Mouse (Mus musculus): Measurements from ENCODE around the gene Emc6. TPM values are rescaled to one million over a fixed set of nuclear protein-coding genes. Genes with fewer than 3 reads are reported as not detected.
A peak's percentile ranks its signal among the peaks of the same experiment; 100 is the strongest.

Gene Emc6
- polyA plus RNA-seq, 1 experiment from 2014 or later = 118 TPM

DNA sequence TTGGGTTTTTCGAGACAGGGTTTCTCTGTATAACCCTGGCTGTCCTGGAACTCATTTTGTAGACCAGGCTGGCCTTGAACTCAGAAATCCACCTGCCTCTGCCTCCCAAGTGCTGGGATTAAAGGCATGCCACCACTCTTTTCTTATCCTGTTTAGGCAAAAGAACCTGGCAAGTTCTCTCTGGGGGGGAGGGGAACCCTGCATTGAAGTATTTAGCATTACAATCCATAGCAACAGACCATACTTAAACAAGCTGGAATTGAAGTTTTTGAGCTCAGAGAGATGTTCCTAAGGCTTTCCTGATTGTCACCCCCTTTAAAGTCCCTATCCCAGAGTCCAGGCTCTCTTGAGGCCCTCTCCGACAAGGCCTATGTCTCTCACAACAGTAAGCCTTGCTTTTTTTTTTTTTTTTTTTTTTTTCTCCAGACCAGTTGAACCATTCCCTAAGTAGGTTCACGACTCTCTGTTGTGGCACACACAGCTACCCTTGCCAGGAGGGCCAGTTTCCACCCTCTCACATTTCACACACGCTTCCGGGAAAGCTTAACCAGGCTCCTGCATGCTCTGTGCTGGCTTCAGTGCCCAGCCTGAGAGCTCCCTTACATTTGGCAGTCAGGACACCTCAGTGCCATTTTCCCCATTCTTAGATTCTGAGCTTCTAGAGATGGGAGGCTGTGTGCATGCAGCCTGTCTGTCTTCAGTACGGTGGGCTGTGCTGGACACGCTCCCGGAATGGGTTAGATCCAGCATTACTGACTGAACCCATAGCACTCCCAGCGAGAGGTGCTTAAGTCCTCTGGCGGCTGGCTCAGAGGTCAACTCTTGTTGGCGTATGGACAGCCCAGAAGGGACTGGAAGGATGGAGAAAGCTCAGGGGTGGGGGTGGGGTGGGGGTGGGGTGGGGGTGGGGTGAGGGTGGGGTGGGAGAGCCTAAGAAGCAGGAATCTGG is 30.5 kb downstream of the Emc6 start:
- H3K4me1 ChIP-seq (ENCODE audit: insufficient read depth) = no peaks in the 10 kb centered on the region
- H3K4me3 ChIP-seq (ENCODE audit: low read depth, low read length) = no peak overlapping the region
- no peak overlapping the region for H3K4me2 ChIP-seq
- no peak overlapping the region for H3K9ac ChIP-seq
- DNase-seq (no peak), ATAC-seq (ENCODE audit: insufficient read depth) (no peak)
- H3K36me3 ChIP-seq (ENCODE audit: insufficient read depth) = no peaks in the 10 kb centered on the region
- WGBS = 50% methylated on average over 11 of the region's 11 CpGs
- no peaks in the 10 kb centered on the region for H3K27me3 ChIP-seq (ENCODE audit: insufficient read depth, low read length)
- TF ChIP-seq CTCF (IDR thresholded peaks at IDR 0.05; ENCODE audit: low read depth) = no peak
- H3K27ac ChIP-seq (ENCODE audit: low read depth) = no peak overlapping the region
- H3K9me3 ChIP-seq (ENCODE audit: low read depth, low read length) = no peaks in the 10 kb centered on the region

DNA sequence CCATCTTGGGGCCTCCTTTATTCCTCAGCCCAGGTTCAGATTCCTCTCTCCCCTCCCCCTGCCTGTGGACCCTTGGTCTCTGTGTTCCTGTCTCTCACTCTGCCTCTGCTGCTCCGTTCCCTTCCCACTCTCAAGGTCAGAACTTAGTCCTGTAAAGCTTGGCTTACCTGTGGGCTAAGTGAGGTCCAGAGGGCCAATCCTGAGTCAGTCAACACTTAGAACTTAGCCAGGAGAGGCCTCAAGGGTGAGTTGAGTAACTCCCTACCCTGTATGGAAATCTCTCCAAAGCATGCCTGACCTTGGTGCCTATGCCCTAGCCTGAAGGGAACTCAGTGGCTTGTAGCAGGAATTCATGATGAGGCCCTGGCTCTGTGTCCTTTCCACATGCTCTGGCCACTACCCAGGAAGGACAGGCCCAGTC is 32.6 kb downstream of the Emc6 start:
- TF ChIP-seq CTCF (IDR thresholded peaks at IDR 0.05; ENCODE audit: low read depth) = no peak
- Histone ChIP-seq H3K36me3 (ENCODE audit: insufficient read depth) (no peaks in the 10 kb centered on the region), H3K9ac (no peak overlapping the region), H3K27ac (ENCODE audit: low read depth) (no peak overlapping the region), H3K9me3 (ENCODE audit: low read depth, low read length) (no peaks in the 10 kb centered on the region), H3K4me2 (no peak overlapping the region), H3K4me1 (ENCODE audit: insufficient read depth) (no peaks in the 10 kb centered on the region), H3K4me3 (ENCODE audit: low read depth, low read length) (no peak overlapping the region), H3K27me3 (ENCODE audit: insufficient read depth, low read length) (no peaks in the 10 kb centered on the region)
- no peak for ATAC-seq (ENCODE audit: insufficient read depth)
- WGBS = 37% methylated on average over 1 of the region's 1 CpGs
- DNase-seq = no peak

DNA sequence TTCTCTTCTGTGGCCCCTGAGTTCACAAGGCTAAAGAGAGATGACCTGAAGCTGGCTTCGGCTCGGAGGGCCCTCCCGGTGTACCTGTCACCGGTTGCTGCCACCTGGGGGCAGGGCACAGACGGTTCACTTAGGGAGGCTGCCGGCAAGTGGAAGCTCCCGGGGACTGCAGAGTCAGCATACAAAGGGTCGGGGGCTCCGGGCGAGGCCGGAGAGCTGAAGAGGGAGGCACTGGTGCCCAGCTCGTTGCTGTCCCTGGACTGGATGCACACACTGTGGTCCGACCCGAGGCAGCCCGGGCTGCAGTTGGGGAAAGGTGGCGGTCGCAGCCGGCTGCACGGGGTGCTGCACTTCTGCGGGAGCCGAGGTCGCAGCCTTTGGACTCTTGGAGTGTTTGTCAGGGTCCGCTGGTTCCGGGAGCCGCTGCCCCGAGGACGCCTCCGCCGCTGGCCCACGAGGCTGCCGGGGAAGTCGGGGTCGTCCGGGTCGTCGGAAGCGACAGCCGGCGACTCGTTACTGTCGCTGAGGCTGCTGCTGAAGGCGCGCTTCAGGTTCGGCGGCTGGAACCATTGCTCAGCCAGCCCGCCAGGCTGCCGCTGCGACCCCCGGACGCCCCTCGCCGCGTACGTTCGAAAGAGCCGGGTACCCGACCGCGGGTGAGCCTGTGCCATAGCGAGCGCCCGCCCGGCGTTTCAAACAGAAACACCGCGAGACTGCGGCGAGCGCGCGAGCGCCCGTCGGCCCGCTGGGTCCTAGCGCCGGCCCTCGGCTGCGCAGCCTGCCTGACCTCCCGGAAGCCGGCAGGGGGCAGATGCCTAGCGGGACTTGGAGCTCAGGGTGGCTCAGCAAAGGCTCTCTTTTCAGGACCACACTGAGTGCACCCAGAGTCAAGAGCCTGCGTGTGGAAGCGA is 39.0 kb downstream of the Emc6 start, which contains the start of gene Haspin:
Haspin (minus strand) TSS at position 704 of the 911 bp plus-strand sequence.
- Histone ChIP-seq H3K9ac (peak within 1 kb of the TSS; percentile 77), H3K27me3 (ENCODE audit: insufficient read depth, low read length) (no peaks in the 10 kb centered on the region), H3K4me1 (ENCODE audit: insufficient read depth) (peaks cover 15% of the 10 kb centered on the region; the same call in 1 of the 2 replicates), H3K9me3 (ENCODE audit: low read depth, low read length) (no peaks in the 10 kb centered on the region), H3K4me2 (peak within 1 kb of the TSS; percentile 74), H3K4me3 (ENCODE audit: low read depth, low read length) (peak within 1 kb of the TSS; percentile 94), H3K36me3 (ENCODE audit: insufficient read depth) (peaks cover 16% of the 10 kb centered on the region), H3K27ac (ENCODE audit: low read depth) (peak within 1 kb of the TSS; percentile 50; the same call in 1 of the 2 replicates)
- under 1% methylated on average over 84 of the region's 84 CpGs for WGBS
- ATAC-seq (ENCODE audit: insufficient read depth) (peak; percentile 97), DNase-seq (peak; percentile 97)
- peak; percentile 87 for TF ChIP-seq CTCF (IDR thresholded peaks at IDR 0.05; ENCODE audit: low read depth)

DNA sequence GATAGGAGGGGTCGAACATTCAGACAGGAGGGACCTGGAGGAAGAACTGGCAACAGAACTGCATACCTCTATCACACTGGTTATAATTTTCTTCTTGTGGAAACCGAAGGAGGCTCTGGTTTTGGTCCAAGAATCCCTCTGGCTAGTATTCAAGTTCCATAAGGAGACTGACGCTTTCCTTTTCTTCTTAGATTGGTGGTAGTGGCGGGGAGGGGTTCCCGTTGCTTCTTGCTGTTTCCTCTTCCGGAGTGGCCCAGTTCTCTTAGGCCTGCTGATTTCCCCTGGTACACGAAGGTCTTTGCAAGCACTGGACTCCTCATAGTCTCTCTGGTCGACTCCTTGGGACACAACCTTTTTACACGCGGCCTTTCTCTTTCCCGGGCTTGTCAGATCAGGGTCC is 39.7 kb downstream of the Emc6 start:
- Histone ChIP-seq H3K27me3 (ENCODE audit: insufficient read depth, low read length) (no peaks in the 10 kb centered on the region), H3K9me3 (ENCODE audit: low read depth, low read length) (no peaks in the 10 kb centered on the region), H3K27ac (ENCODE audit: low read depth) (no peak overlapping the region), H3K36me3 (ENCODE audit: insufficient read depth) (peaks cover 21% of the 10 kb centered on the region), H3K9ac (peak overlapping the region; percentile 77), H3K4me1 (ENCODE audit: insufficient read depth) (peaks cover 15% of the 10 kb centered on the region; the same call in 1 of the 2 replicates), H3K4me3 (ENCODE audit: low read depth, low read length) (peak overlapping the region; percentile 94), H3K4me2 (peak overlapping the region; percentile 74)
- ATAC-seq (ENCODE audit: insufficient read depth) = peak; percentile 1; the same call in 1 of the 2 replicates
- peak; percentile 67 for DNase-seq
- TF ChIP-seq CTCF (IDR thresholded peaks at IDR 0.05; ENCODE audit: low read depth) = no peak
- WGBS = 16% methylated on average over 11 of the region's 11 CpGs

DNA sequence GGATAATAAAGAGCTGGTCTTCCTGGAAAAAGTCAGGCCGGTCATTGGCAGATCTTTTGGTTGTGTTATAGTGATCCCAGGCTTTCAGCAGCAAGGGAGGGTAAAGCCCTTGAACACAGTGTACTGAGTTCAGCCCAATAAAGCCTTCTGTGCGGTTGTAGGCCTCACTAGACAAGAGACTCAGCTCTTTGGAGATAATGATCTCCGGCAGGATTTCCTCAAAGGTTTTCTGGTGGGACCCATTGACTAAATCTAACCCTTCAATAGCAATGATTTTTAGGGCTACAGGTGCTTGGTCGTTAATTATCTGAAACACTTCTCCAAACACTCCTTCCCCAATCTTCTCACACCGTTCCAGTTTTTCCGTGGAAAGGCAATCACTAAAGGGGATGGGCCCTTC is 40.2 kb downstream of the Emc6 start:
- no peak for ATAC-seq (ENCODE audit: insufficient read depth)
- WGBS = 65% methylated on average over 6 of the region's 6 CpGs

DNA sequence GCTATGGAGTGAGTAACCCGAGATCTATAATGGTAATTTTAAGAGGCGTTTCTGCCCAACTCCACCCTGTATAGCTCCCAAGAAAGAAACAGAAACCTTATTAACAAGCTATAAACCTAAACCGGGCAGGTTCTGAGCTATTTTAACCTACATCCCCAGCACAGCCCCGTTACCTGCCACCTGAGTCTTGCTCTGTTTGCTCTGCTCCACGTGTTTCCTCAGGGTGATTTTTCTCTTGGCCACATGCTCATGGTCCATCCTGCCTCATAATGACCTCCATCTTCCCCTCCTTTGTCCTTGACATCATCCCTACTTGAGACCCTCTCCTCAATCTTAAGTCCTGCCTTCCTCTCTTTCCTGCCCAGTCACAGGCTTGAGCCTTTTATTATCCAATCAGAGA is 42.6 kb downstream of the Emc6 start:
- Histone ChIP-seq H3K4me1 (ENCODE audit: insufficient read depth) (peaks cover 15% of the 10 kb centered on the region; the same call in 1 of the 2 replicates), H3K9ac (no peak overlapping the region), H3K4me3 (ENCODE audit: low read depth, low read length) (no peak overlapping the region), H3K27me3 (ENCODE audit: insufficient read depth, low read length) (no peaks in the 10 kb centered on the region), H3K27ac (ENCODE audit: low read depth) (no peak overlapping the region), H3K4me2 (peak overlapping the region; percentile 74), H3K36me3 (ENCODE audit: insufficient read depth) (peaks cover 30% of the 10 kb centered on the region), H3K9me3 (ENCODE audit: low read depth, low read length) (no peaks in the 10 kb centered on the region)
- 82% methylated on average over 5 of the region's 5 CpGs for WGBS
- DNase-seq (no peak), ATAC-seq (ENCODE audit: insufficient read depth) (no peak)
- TF ChIP-seq CTCF (IDR thresholded peaks at IDR 0.05; ENCODE audit: low read depth) = no peak

More for the DNA sequence above, 40.2 kb downstream of the Emc6 start:
- Histone ChIP-seq H3K9ac (peak overlapping the region; percentile 77), H3K27ac (ENCODE audit: low read depth) (no peak overlapping the region), H3K27me3 (ENCODE audit: insufficient read depth, low read length) (no peaks in the 10 kb centered on the region), H3K4me3 (ENCODE audit: low read depth, low read length) (peak overlapping the region; percentile 94), H3K9me3 (ENCODE audit: low read depth, low read length) (no peaks in the 10 kb centered on the region), H3K4me1 (ENCODE audit: insufficient read depth) (peaks cover 15% of the 10 kb centered on the region; the same call in 1 of the 2 replicates), H3K36me3 (ENCODE audit: insufficient read depth) (peaks cover 23% of the 10 kb centered on the region), H3K4me2 (peak overlapping the region; percentile 74)
- TF ChIP-seq CTCF (IDR thresholded peaks at IDR 0.05; ENCODE audit: low read depth) = no peak
- DNase-seq = no peak

Measured in lung, embryonic 14.5 days (tissue).